Mouse (Mus musculus): ENCODE results near the gene Rmnd5a.

The Rmnd5a gene

GRCm38 (mm10) chr6:71374311-71374829 lies 66.1 kb downstream of the Rmnd5a start:
- ATAC-seq (ENCODE audit: insufficient number of reproducible peaks, low FRiP score, low TSS enrichment): no peak

- no peak for ATAC-seq (ENCODE audit: insufficient number of reproducible peaks, low FRiP score, low TSS enrichment)
Measured at GRCm38 (mm10) chr6:71373249-71373775, 67.1 kb downstream of the Rmnd5a start, which contains the start of gene Cd8a. TSS of gene Cd8a (plus strand) at chr6:71373427.

- ATAC-seq (ENCODE audit: insufficient number of reproducible peaks, low FRiP score, low TSS enrichment): no peak
Measured at GRCm38 (mm10) chr6:71372041-71372720, 68.3 kb downstream of the Rmnd5a start.

- ATAC-seq (ENCODE audit: insufficient number of reproducible peaks, low FRiP score, low TSS enrichment): no peak
Measured at GRCm38 (mm10) chr6:71371085-71371605, 69.3 kb downstream of the Rmnd5a start.

- no peak for ATAC-seq (ENCODE audit: insufficient number of reproducible peaks, low FRiP score, low TSS enrichment)
Measured at GRCm38 (mm10) chr6:71369416-71369815, 71.0 kb downstream of the Rmnd5a start.

GRCm38 (mm10) chr6:71363995-71364394 lies 76.4 kb downstream of the Rmnd5a start:
- ATAC-seq (ENCODE audit: insufficient number of reproducible peaks, low FRiP score, low TSS enrichment): no peak

- no peak for ATAC-seq (ENCODE audit: insufficient number of reproducible peaks, low FRiP score, low TSS enrichment)
Measured at GRCm38 (mm10) chr6:71361156-71361670, 79.2 kb downstream of the Rmnd5a start.

GRCm38 (mm10) chr6:71360751-71361150 lies 79.7 kb downstream of the Rmnd5a start:
- ATAC-seq (ENCODE audit: insufficient number of reproducible peaks, low FRiP score, low TSS enrichment): no peak

GRCm38 (mm10) chr6:71360221-71360620 lies 80.2 kb downstream of the Rmnd5a start:
- no peak for ATAC-seq (ENCODE audit: insufficient number of reproducible peaks, low FRiP score, low TSS enrichment)

GRCm38 (mm10) chr6:71357493-71357892 lies 82.9 kb downstream of the Rmnd5a start:
- no peak for ATAC-seq (ENCODE audit: insufficient number of reproducible peaks, low FRiP score, low TSS enrichment)

GRCm38 (mm10) chr6:71353722-71354121 lies 86.7 kb downstream of the Rmnd5a start:
- no peak for ATAC-seq (ENCODE audit: insufficient number of reproducible peaks, low FRiP score, low TSS enrichment)

- ATAC-seq (ENCODE audit: insufficient number of reproducible peaks, low FRiP score, low TSS enrichment): no peak
Measured at GRCm38 (mm10) chr6:71352866-71353427, 87.5 kb downstream of the Rmnd5a start.

GRCm38 (mm10) chr6:71352201-71352600 lies 88.2 kb downstream of the Rmnd5a start:
- no peak for ATAC-seq (ENCODE audit: insufficient number of reproducible peaks, low FRiP score, low TSS enrichment)

- ATAC-seq (ENCODE audit: insufficient number of reproducible peaks, low FRiP score, low TSS enrichment): no peak
Measured at GRCm38 (mm10) chr6:71351201-71351600, 89.2 kb downstream of the Rmnd5a start.

- ATAC-seq (ENCODE audit: insufficient number of reproducible peaks, low FRiP score, low TSS enrichment): no peak
Measured at GRCm38 (mm10) chr6:71348006-71348405, 92.4 kb downstream of the Rmnd5a start.

- ATAC-seq (ENCODE audit: insufficient number of reproducible peaks, low FRiP score, low TSS enrichment): no peak
Measured at GRCm38 (mm10) chr6:71341179-71341578, 99.3 kb downstream of the Rmnd5a start.

- ATAC-seq (ENCODE audit: insufficient number of reproducible peaks, low FRiP score, low TSS enrichment): no peak
Measured at GRCm38 (mm10) chr6:71339351-71339750, 101.1 kb downstream of the Rmnd5a start.

GRCm38 (mm10) chr6:71338941-71339340 lies 101.5 kb downstream of the Rmnd5a start:
- ATAC-seq (ENCODE audit: insufficient number of reproducible peaks, low FRiP score, low TSS enrichment): no peak

All from cerebellum, adult (tissue).